Mouse (Mus musculus) embryonic facial prominence, embryonic 10.5 days (tissue): ENCODE results near the gene Pakap. TPM values are rescaled to one million over a fixed set of nuclear protein-coding genes. Genes with fewer than 3 reads are reported as not detected.

Experiments
- DNase-seq: peaks from one replicate; pipeline ENCODE4 v3.0.0-alpha.2; 2017; ENCODE audit warnings: low spot score
- H3K27ac ChIP-seq: fragments of 300-500 bp; sonication (generic); replicated peaks from 2 replicates; pipeline ENCODE4 v1.5.1; 2016; ENCODE audit warnings: mild to moderate bottlenecking
- H3K27me3 ChIP-seq: fragments of 300-500 bp; sonication (generic); replicated peaks from 2 replicates; pipeline ENCODE4 v1.6.1; 2016; ENCODE audit warnings: low read depth, mild to moderate bottlenecking; ENCODE audit not compliant: poor library complexity, severe bottlenecking
- H3K36me3 ChIP-seq: fragments of 300-500 bp; sonication (generic); replicated peaks from 2 replicates; pipeline ENCODE4 v1.6.1; 2016; ENCODE audit warnings: mild to moderate bottlenecking, moderate library complexity
- H3K4me1 ChIP-seq: fragments of 300-500 bp; sonication (generic); 2 replicates; pipeline ENCODE4 v1.6.1; 2016
- H3K4me3 ChIP-seq: fragments of 300-500 bp; sonication (generic); 2 replicates; pipeline ENCODE4 v1.5.1; 2016; ENCODE audit warnings: mild to moderate bottlenecking, moderate library complexity
- H3K9me3 ChIP-seq: fragments of 300-500 bp; sonication (generic); 2 replicates; pipeline ENCODE4 v1.6.1; 2016; ENCODE audit warnings: mild to moderate bottlenecking
- WGBS: fragments of 180-500 bp; shearing (Covaris S2); methylation state at CpG from one replicate; pipeline ENCODE4 v1.1.7; 2016; 5-methylcytosine and 5-hydroxymethylcytosine counted together
- polyA plus RNA-seq: library from polyadenylated mRNA; unstranded; fragments of >200 nt; fragmentation: Nextera tagmentation; extraction: Ambion mirVana; gene quantifications from 2 replicates; pipeline ENCODE4 v1.2.1, GENCODE M21; 2016

Gene Pakap
- polyA plus RNA-seq, 1 experiment from 2014 or later, result 25.8 TPM

DNA sequence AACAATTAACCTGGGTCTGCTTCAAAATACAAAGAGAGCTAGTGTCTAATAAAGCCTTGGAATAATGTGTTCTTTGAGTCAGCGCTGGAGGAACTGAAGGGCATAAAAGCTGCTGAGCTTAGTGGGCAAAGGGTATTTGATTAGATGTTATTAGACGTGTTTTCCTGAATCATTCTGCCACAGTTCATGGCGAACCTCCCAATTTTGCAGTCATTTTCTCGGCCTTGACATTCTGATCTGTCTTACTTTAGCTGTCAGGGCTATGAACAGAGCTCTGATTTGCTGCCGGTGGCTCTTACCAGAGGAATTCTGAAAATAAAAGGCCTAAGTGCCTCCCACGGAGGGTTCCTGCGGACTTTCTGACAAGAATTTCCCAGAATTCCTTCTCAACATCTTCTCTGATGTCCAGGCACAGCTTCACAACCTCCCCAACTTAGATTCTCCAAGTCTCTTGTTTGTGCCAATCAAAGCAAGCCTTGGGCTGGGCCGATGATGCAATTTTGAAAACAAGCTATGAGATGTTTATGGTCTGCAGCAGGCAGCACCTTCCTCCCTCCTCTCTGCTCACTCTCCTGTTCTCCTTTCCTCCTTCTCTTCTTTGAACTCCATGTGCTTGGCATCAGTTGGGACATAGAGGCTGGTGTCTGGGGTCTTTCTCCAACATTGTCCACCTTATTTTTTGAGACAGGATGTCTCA is 171.0 kb downstream of the Pakap start:
- Histone ChIP-seq H3K27ac (peak overlapping the region; percentile 75), H3K27me3 (no peaks in the 10 kb centered on the region), H3K4me1 (peaks cover 25% of the 10 kb centered on the region), H3K9me3 (no peaks in the 10 kb centered on the region), H3K4me3 (no peak overlapping the region), H3K36me3 (no peaks in the 10 kb centered on the region)
- DNase-seq, result peak; percentile 37
- WGBS, result 36% methylated on average over 8 of the region's 8 CpGs

DNA sequence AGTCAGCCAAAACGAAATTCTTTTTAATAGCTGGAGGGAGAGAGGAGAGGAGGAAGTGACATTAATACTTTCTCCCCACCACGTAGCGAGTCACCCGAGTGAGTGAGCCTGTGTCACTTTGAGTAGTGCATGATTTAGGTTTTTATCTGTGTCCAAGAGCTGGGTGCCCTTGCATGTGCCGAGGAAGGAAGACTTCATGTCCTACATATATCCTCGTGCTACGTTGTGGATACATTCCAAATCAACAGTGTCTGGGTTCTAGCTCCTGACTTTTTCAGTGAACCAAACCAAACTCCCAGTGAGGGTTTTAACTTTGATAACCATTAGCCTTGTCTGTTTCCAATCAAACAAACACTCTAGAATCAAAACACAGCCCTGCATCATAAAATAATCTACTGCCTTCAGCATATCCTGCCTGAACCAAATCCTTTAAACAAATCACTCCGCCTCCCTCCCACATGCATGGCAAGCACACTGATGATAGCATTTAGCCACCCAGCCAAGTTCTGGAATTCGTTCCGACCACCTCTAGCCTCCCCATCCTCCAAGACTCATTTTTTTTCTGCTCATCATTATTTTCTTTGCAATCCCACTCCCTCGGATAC is 175.4 kb downstream of the Pakap start:
- no peaks in the 10 kb centered on the region for H3K27me3 ChIP-seq
- peaks cover 29% of the 10 kb centered on the region for H3K4me1 ChIP-seq
- no peak overlapping the region for H3K4me3 ChIP-seq
- no peaks in the 10 kb centered on the region for H3K9me3 ChIP-seq
- H3K36me3 ChIP-seq, result peaks cover 8% of the 10 kb centered on the region; the same call in 1 of the 2 replicates
- DNase-seq, result no peak
- no peak overlapping the region for H3K27ac ChIP-seq
- WGBS, result 83% methylated on average over 11 of the region's 11 CpGs

DNA sequence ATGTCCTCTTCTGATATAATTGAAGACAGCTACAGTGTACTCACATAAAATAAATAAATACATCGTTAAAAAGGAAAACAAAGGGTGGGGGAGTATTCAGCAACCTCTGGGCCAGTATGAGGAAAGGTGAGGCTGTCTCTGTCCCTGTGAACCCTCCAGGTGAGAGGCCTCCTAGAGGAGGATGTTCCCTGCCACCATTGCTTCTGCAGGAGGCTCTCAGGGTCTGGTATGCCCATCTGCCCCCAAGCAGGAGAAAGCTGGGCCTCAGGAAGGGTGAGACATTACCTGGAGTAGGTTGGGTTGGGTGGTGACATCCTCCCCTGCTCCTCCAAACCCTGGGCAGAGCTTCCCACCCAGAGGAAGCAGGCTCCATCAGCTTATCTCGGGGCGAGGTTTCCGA is 182.7 kb downstream of the Pakap start:
- Histone ChIP-seq H3K27ac (no peak overlapping the region), H3K4me1 (peaks cover 11% of the 10 kb centered on the region), H3K27me3 (no peaks in the 10 kb centered on the region), H3K4me3 (no peak overlapping the region), H3K36me3 (peaks cover 4% of the 10 kb centered on the region; the same call in 1 of the 2 replicates), H3K9me3 (no peaks in the 10 kb centered on the region)
- 81% methylated on average over 4 of the region's 4 CpGs for WGBS
- no peak for DNase-seq

DNA sequence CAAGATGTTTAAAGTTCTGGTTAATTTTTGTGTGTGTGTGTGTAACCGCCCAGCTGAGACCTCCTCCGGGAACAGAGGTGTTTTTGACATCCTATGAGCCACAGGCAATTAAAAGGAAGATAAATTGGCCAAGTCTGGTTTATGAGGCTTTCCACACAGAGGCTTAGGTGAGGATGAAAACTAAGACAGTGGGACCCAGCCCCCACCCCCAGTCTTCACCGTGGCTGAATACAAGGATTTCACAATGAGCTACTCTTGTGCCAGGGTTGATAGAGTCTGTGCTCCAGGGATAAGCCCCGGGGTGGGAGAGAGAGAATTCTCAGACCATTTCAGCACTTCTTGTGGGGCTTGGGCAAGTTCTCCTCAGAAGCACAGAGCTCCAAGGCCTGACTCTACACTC is 183.1 kb downstream of the Pakap start:
- Histone ChIP-seq H3K9me3 (no peaks in the 10 kb centered on the region), H3K27me3 (no peaks in the 10 kb centered on the region), H3K36me3 (0 out of 2 replicates have a peak, but pooled peaks cover under 1% of the 10 kb centered on the region), H3K27ac (no peak overlapping the region), H3K4me3 (no peak overlapping the region), H3K4me1 (peaks cover 11% of the 10 kb centered on the region)
- no peak for DNase-seq
- 79% methylated on average over 4 of the region's 4 CpGs for WGBS

DNA sequence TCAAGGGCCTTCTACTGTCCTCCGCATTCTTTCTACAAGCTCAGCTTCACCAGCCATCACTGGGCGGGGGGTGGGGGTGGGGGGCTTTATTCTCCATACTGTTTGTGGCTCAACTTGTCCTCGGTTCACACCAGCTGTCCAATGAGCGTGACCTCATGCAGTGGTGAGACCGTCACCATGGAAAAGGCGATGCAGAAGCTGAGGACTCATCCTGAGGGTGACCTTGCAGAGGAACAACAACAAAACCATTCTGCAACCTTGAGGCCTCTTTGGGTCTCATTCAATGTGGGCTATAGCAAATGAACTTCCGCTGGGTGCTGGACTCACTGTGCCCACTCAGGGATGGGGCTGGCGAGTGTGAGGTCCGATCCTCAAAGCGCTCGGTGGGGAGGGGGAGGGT is 183.6 kb downstream of the Pakap start:
- no peak for DNase-seq
- peaks cover 11% of the 10 kb centered on the region for H3K4me1 ChIP-seq
- 89% methylated on average over 11 of the region's 11 CpGs for WGBS
- no peak overlapping the region for H3K4me3 ChIP-seq
- H3K9me3 ChIP-seq, result no peaks in the 10 kb centered on the region
- H3K27me3 ChIP-seq, result no peaks in the 10 kb centered on the region
- no peaks in the 10 kb centered on the region for H3K36me3 ChIP-seq
- no peak overlapping the region for H3K27ac ChIP-seq

DNA sequence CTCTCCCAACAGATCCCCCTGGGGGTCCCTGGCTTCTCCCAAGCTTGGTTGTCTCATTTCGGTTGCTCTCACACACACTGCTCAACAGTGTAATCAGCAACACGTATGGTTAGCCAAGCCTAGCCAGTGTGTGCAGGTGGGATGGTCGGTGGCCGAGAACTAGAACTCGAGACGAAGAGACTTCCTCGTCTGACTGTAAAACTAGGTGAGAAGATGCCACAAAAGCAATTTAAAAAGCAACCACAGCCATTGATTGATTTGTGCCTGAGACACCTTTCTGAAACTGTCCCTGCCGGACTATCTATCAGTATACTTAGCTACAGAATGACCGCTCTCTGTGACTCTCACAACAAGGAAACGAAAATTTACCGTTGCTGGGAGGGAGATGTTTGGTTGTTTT is 187.1 kb downstream of the Pakap start:
- H3K4me1 ChIP-seq, result peaks cover 11% of the 10 kb centered on the region
- no peak for DNase-seq

DNA sequence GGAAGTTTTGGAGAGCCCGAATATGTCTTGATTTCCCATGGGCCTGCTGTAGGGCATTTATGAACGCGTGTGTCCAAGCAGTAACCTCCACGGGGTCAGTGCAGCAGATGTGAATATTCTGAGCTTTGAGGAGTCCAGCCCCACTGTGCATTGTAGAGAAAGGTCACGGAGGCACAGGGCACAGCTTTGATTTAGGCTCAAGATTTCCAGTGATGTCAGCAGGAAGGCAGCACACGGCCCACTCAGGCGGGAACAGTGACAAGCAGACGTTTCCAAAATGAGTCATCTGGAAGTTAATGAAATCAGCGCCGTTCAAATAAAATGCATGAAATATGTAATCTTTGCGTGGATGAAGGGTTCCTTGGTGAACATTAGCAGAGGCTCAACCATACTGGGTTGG is 190.0 kb downstream of the Pakap start:
- H3K9me3 ChIP-seq, result no peaks in the 10 kb centered on the region
- no peak overlapping the region for H3K27ac ChIP-seq
- no peaks in the 10 kb centered on the region for H3K36me3 ChIP-seq
- WGBS, result 53% methylated on average over 11 of the region's 11 CpGs
- H3K4me1 ChIP-seq, result peaks cover 17% of the 10 kb centered on the region
- no peaks in the 10 kb centered on the region for H3K27me3 ChIP-seq
- H3K4me3 ChIP-seq, result no peak overlapping the region
- DNase-seq, result no peak

More for the DNA sequence above, 187.1 kb downstream of the Pakap start:
- Histone ChIP-seq H3K36me3 (no peaks in the 10 kb centered on the region), H3K27ac (no peak overlapping the region), H3K27me3 (no peaks in the 10 kb centered on the region), H3K9me3 (no peaks in the 10 kb centered on the region), H3K4me3 (no peak overlapping the region)
- 91% methylated on average over 11 of the region's 11 CpGs for WGBS

DNA sequence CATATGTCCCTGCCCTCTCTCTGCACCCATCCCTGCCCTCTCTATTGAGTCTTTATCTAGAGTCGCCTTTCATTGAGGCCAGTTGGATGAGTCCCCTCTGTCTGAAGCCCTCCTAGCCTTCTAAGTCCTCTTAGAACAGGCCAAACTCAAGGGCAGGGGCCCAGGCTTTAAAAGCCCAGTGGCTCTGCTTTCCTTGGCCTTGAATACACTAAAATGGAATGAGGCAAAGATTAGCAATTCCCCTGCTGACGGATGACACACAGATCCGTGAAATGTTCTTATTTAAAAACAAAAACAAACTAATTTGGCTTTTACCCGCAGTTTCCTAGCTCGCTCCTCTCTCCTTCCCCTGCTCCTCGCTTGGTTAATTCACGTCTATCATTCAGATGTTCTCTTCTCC is 194.4 kb downstream of the Pakap start:
- no peaks in the 10 kb centered on the region for H3K27me3 ChIP-seq
- H3K27ac ChIP-seq, result no peak overlapping the region; the same call in 1 of the 2 replicates
- no peak overlapping the region for H3K4me3 ChIP-seq
- peaks cover 39% of the 10 kb centered on the region for H3K4me1 ChIP-seq
- 60% methylated on average over 7 of the region's 7 CpGs for WGBS
- H3K36me3 ChIP-seq, result no peaks in the 10 kb centered on the region
- no peak for DNase-seq
- no peaks in the 10 kb centered on the region for H3K9me3 ChIP-seq

DNA sequence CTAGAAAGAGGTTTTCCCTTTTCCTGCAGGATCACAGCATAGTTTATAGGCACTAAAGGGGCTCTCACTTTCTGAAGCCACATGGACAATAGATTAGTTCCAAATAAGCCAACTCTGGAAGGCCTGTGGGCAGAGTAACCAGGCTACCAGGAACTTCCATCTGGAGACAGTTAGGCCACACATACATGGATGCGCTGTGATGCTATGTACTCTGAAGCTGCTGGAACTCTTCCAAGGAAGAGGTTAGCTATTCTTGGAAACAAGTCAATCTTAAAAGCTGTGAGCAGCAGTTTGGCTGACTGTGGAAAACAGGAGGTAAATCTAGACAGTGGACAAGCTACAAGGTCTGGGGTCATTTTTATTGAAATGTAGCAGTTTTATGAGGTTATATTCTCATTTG is 196.4 kb downstream of the Pakap start:
- DNase-seq, result no peak
- H3K4me3 ChIP-seq, result no peak overlapping the region
- no peak overlapping the region for H3K27ac ChIP-seq
- 67% methylated on average over 1 of the region's 1 CpGs for WGBS
- H3K36me3 ChIP-seq, result no peaks in the 10 kb centered on the region
- H3K27me3 ChIP-seq, result no peaks in the 10 kb centered on the region
- peaks cover 36% of the 10 kb centered on the region for H3K4me1 ChIP-seq
- H3K9me3 ChIP-seq, result no peaks in the 10 kb centered on the region

DNA sequence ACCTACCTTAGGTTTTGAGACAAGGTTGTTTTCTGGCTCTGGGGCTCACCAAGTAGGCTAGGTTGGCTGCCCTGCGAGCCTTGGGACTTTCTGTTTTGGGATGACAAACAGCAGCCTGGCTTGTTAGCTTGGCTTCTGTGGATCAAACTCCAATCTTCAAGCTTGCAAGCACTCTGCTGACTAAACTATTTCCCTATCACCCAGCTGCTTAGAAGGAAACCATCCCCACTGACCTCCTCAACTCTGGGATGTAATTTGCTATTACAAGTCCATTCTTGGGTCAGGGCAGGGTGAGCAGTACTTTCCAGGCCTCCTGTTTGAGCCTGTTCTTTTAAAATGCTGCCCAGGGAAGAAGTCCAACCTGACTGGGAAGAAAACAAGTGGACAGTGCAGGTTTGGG is 196.9 kb downstream of the Pakap start:
- Histone ChIP-seq H3K4me3 (no peak overlapping the region), H3K4me1 (peaks cover 36% of the 10 kb centered on the region), H3K27me3 (no peaks in the 10 kb centered on the region), H3K9me3 (no peaks in the 10 kb centered on the region), H3K36me3 (no peaks in the 10 kb centered on the region), H3K27ac (peak overlapping the region; percentile 51)
- DNase-seq, result no peak
- WGBS, result 86% methylated on average over 1 of the region's 1 CpGs

DNA sequence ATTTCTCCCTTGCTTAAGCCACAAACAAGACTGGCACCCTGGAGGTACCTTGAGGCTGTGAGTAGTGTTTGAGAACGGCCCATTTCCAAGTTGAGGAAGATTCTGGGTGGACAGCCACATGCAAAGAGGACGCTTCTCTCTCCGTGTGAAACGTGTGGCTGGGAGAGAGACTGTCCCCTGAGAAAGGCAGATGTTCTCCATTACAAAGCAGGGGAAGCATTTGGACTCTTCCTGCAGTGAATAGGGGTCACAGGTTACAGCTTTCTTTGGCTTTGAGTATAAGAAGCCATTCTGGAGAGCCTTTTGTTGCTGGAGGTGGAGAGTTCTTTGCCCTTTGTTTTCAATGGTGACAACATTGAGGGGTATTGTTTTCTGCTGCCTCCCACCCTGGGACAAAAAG is 197.8 kb downstream of the Pakap start:
- Histone ChIP-seq H3K9me3 (no peaks in the 10 kb centered on the region), H3K27me3 (no peaks in the 10 kb centered on the region), H3K4me1 (peaks cover 41% of the 10 kb centered on the region), H3K36me3 (no peaks in the 10 kb centered on the region), H3K4me3 (no peak overlapping the region), H3K27ac (peak overlapping the region; percentile 19)
- WGBS, result 9% methylated on average over 4 of the region's 4 CpGs
- DNase-seq, result no peak

DNA sequence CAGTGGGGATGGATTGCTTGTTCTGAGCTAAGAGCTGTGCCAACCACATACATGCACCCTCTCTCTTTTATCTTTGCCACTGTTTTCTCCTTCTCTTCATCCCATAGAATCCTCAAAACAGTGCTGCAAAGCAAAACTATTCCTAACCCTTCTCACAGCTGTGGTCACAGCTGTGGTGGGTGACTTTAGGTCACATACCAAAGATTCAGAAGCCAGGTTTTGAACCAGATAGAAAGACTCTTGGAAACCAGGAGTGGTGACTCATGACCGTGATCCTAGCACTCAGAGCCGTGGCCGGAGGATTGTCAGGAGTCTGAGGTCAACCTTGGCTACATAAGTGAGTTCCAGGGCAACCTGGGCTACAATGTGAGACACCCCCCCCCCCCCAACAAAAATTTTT is 201.0 kb downstream of the Pakap start:
- H3K4me1 ChIP-seq, result peaks cover 42% of the 10 kb centered on the region
- H3K27ac ChIP-seq, result no peak overlapping the region
- H3K9me3 ChIP-seq, result no peaks in the 10 kb centered on the region
- H3K4me3 ChIP-seq, result no peak overlapping the region
- no peaks in the 10 kb centered on the region for H3K27me3 ChIP-seq
- whole genome bisulfite sequencing, result 66% methylated on average over 3 of the region's 3 CpGs
- DNase-seq, result peak; percentile 14
- no peaks in the 10 kb centered on the region for H3K36me3 ChIP-seq

DNA sequence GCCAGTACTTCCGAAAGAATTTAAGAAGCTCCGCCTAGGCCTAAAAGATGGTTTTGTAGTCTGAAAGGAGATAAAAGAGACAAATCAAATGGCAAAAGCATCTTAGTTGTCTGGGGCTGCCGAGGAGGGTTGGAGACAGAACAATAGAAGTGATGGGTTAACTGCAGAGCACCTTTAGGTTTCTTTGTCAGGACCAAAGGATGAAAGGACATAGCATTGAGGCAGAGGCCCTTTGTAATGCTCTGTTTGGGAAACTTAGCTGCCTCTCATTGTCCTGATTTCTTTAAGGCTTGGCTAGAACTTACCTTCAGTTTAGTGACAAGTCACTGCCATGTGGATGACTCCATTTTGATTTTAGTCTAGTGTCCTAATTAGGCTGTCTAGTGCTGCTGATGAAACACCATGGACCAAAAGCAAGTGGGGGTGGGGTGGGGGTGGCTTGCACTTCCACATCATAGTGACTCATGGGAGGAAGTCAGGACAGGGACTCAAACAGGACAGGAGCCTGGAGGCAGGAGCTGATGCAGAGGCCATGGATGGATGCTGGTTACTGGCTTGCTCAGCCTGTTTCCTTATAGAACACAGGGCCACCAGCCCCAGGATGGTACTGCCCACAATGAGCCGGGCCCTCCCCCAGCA is 202.3 kb downstream of the Pakap start:
- Histone ChIP-seq H3K4me3 (no peak overlapping the region), H3K9me3 (no peaks in the 10 kb centered on the region), H3K27me3 (no peaks in the 10 kb centered on the region), H3K27ac (peak overlapping the region; percentile 48), H3K4me1 (peaks cover 31% of the 10 kb centered on the region), H3K36me3 (no peaks in the 10 kb centered on the region)
- DNase-seq, result no peak
- WGBS, result 77% methylated on average over 4 of the region's 4 CpGs
